Mouse (Mus musculus) neural tube, embryonic 14.5 days (tissue): Measurements from ENCODE around the gene Tdp1. TPM values are rescaled to one million over a fixed set of nuclear protein-coding genes. Genes with fewer than 3 reads are reported as not detected.
A peak's percentile ranks its signal among the peaks of the same experiment; 100 is the strongest.

Experiments used
- ATAC-seq: fragments of 200-750 bp; cut with Nextera tagmentation; 2 replicates; pipeline ENCODE4 v1.8.0; 2017; ENCODE audit warnings: low read depth, mild to moderate bottlenecking, moderate TSS enrichment, moderate library complexity
- H3K27ac ChIP-seq: fragments of 300-500 bp; sonication (generic); 2 replicates; pipeline ENCODE4 v1.5.1; 2014; ENCODE audit warnings: low read depth, mild to moderate bottlenecking, control low read depth, low read length, moderate library complexity, mixed read lengths
- H3K27me3 ChIP-seq: fragments of 300-500 bp; sonication (generic); 2 replicates; pipeline ENCODE4 v1.6.1; 2014; ENCODE audit warnings: low read length; ENCODE audit not compliant: control insufficient read depth, insufficient read depth
- H3K36me3 ChIP-seq: fragments of 300-500 bp; sonication (generic); 2 replicates; pipeline ENCODE4 v1.6.1; 2014; ENCODE audit warnings: low read length, mixed read lengths; ENCODE audit not compliant: control insufficient read depth, insufficient read depth
- H3K4me1 ChIP-seq: fragments of 300-500 bp; sonication (generic); 2 replicates; pipeline ENCODE4 v1.6.1; 2014; ENCODE audit warnings: low read length; ENCODE audit not compliant: control insufficient read depth, insufficient read depth
- H3K4me2 ChIP-seq: fragments of 300-500 bp; sonication (generic); 2 replicates; pipeline ENCODE4 v1.6.1; 2014; ENCODE audit warnings: mild to moderate bottlenecking, low read depth, low read length, control low read depth
- H3K4me3 ChIP-seq: fragments of 300-500 bp; sonication (generic); 2 replicates; pipeline ENCODE4 v1.5.1; 2014; ENCODE audit warnings: low read depth, low read length, control low read depth, mixed read lengths
- H3K9ac ChIP-seq: fragments of 300-500 bp; sonication (generic); replicated peaks from 2 replicates; pipeline ENCODE4 v1.6.1; 2014; ENCODE audit warnings: low read depth, mild to moderate bottlenecking, control low read depth, low read length, mixed read lengths
- H3K9me3 ChIP-seq: fragments of 300-500 bp; sonication (generic); 2 replicates; pipeline ENCODE4 v1.6.1; 2016; ENCODE audit warnings: low read length; ENCODE audit not compliant: control insufficient read depth
- WGBS: fragments of 180-500 bp; shearing (Covaris S2); extraction: QIAGEN DNeasy Blood & Tissue Kit; methylation state at CpG from one replicate; pipeline ENCODE4 v1.1.7; 2014; 5-methylcytosine and 5-hydroxymethylcytosine counted together
- polyA plus RNA-seq: library from polyadenylated mRNA; unstranded; fragments of >200 nt; fragmentation: Nextera tagmentation; extraction: Ambion mirVana; gene quantifications from 2 replicates; pipeline ENCODE4 v1.2.1, GENCODE M21; 2014

The Tdp1 gene
- polyA plus RNA-seq, 1 experiment from 2014 or later, result 42.8 TPM

DNA sequence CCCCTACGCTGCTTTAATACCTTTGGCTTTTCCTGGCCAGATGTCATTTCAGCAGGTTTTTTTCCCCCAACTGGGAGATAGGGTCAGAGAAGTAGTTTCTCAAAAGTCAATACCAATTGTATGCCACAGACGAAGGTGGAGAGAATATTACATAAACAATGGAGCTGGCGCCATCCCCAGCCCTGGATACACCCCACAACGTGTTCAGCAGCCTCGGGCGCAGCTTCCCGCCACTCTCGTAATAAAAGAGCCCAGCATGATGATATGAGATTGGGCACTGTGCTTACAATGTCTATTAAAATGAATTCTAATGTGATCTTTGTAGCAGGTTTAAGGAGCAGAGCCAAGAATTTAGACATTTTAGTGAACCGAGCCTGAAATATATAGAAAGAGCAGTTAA lies 28.3 kb upstream of the Tdp1 start:
- Histone ChIP-seq H3K9ac (no peak overlapping the region), H3K9me3 (no peaks in the 10 kb centered on the region), H3K36me3 (no peaks in the 10 kb centered on the region), H3K4me2 (no peak overlapping the region), H3K27me3 (no peaks in the 10 kb centered on the region), H3K4me1 (peaks cover 3% of the 10 kb centered on the region; the same call in 1 of the 2 replicates), H3K27ac (no peak overlapping the region), H3K4me3 (no peak overlapping the region)
- WGBS, result 49% methylated on average over 9 of the region's 9 CpGs
- no peak for ATAC-seq

GRCm38 (mm10) chr12:99858664-99859063 lies 25.7 kb upstream of the Tdp1 start:
- Histone ChIP-seq H3K9ac (no peak overlapping the region), H3K4me1 (no peaks in the 10 kb centered on the region), H3K9me3 (no peaks in the 10 kb centered on the region), H3K4me2 (no peak overlapping the region), H3K27me3 (no peaks in the 10 kb centered on the region), H3K27ac (no peak overlapping the region), H3K36me3 (no peaks in the 10 kb centered on the region), H3K4me3 (no peak overlapping the region)
- WGBS, result 94% methylated on average over 5 of the region's 5 CpGs
- ATAC-seq, result no peak

- Histone ChIP-seq H3K4me3 (no peak overlapping the region), H3K4me2 (no peak overlapping the region), H3K9me3 (no peaks in the 10 kb centered on the region), H3K27me3 (no peaks in the 10 kb centered on the region), H3K36me3 (no peaks in the 10 kb centered on the region), H3K9ac (no peak overlapping the region), H3K4me1 (no peaks in the 10 kb centered on the region), H3K27ac (no peak overlapping the region)
- WGBS, result 84% methylated on average over 3 of the region's 3 CpGs
- ATAC-seq, result no peak
These were observed 24.8 kb upstream of the Tdp1 start for GRCm38 (mm10) chr12:99859391-99860100.

DNA sequence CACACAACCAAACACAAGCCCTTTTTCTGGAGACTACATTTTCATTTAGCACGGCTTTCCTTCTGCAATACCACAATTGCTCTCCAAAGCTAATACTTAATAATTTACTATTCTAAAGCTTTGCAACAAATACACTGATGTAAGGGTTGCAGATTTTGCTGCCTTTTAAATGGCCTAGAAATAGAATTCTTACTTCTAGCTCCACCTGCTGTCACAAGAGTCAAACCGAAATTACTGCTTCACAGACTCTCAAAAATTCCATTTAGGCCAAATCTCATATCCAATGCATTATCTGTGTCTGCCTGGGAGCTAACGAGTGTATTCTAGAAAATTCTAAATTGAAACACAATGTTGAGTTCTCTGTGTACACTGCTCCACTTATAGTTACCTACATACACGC lies 23.3 kb upstream of the Tdp1 start:
- H3K36me3 ChIP-seq, result no peaks in the 10 kb centered on the region
- H3K4me3 ChIP-seq, result no peak overlapping the region
- no peak overlapping the region for H3K9ac ChIP-seq
- H3K27me3 ChIP-seq, result no peaks in the 10 kb centered on the region
- no peak for ATAC-seq
- H3K4me1 ChIP-seq, result no peaks in the 10 kb centered on the region
- WGBS, result 83% methylated on average over 4 of the region's 4 CpGs
- H3K4me2 ChIP-seq, result no peak overlapping the region
- no peaks in the 10 kb centered on the region for H3K9me3 ChIP-seq
- no peak overlapping the region for H3K27ac ChIP-seq

DNA sequence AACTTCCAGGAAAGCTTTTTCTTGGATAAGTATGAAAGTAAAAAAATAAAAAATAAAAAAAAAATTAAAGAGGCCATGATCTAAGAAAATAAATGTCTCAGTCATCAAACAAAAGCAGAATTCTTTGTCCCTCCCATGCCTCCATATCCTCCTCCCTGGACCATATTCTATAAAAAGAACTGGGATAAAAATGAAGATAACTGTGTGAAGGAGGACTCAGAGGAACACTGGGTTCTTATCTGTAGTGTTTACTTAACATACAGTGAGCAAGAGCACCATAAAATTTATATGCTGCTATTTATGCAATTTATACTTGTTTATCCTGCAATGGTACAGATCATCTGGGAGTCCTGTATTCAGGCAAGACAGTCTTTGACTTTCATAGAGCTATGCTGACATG lies 19.7 kb upstream of the Tdp1 start:
- ATAC-seq, result no peak
- no peaks in the 10 kb centered on the region for H3K27me3 ChIP-seq
- no peak overlapping the region for H3K27ac ChIP-seq
- H3K36me3 ChIP-seq, result no peaks in the 10 kb centered on the region
- H3K9ac ChIP-seq, result no peak overlapping the region
- H3K4me2 ChIP-seq, result no peak overlapping the region
- H3K9me3 ChIP-seq, result no peaks in the 10 kb centered on the region
- no peak overlapping the region for H3K4me3 ChIP-seq
- no peaks in the 10 kb centered on the region for H3K4me1 ChIP-seq

- Histone ChIP-seq H3K27me3 (no peaks in the 10 kb centered on the region), H3K9me3 (no peaks in the 10 kb centered on the region), H3K36me3 (no peaks in the 10 kb centered on the region), H3K9ac (no peak overlapping the region), H3K4me1 (no peaks in the 10 kb centered on the region), H3K27ac (no peak overlapping the region), H3K4me2 (no peak overlapping the region), H3K4me3 (no peak overlapping the region)
- no peak for ATAC-seq
- 91% methylated on average over 1 of the region's 1 CpGs for WGBS
These were observed 15.5 kb upstream of the Tdp1 start for GRCm38 (mm10) chr12:99868821-99869220.

GRCm38 (mm10) chr12:99873443-99873842 lies 10.9 kb upstream of the Tdp1 start:
- no peak for ATAC-seq
- Histone ChIP-seq H3K27ac (no peak overlapping the region), H3K27me3 (no peaks in the 10 kb centered on the region), H3K9me3 (no peaks in the 10 kb centered on the region), H3K4me3 (no peak overlapping the region), H3K4me1 (no peaks in the 10 kb centered on the region), H3K4me2 (no peak overlapping the region), H3K36me3 (no peaks in the 10 kb centered on the region), H3K9ac (no peak overlapping the region)
- 54% methylated on average over 3 of the region's 3 CpGs for WGBS

DNA sequence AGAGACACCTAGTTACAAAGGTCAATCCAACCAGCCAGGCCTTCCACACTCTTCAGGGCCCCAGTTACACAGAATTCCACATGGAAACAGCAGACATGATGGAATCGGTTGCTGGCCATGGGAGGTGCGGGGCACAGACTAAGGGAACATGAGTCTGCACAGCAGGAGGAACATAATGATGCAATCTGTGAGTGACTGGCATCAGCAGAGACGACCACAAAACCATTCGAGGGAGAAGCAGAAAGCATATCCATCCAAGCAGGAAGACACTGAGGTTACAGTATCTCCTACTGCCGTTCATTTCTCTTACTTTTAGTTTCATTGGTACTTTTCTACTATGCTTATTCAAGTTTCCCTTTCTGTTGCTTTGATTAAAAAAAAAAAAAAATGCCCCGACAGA lies 9.7 kb upstream of the Tdp1 start:
- no peaks in the 10 kb centered on the region for H3K4me1 ChIP-seq
- H3K36me3 ChIP-seq, result no peaks in the 10 kb centered on the region
- H3K27ac ChIP-seq, result no peak overlapping the region
- H3K27me3 ChIP-seq, result no peaks in the 10 kb centered on the region
- 85% methylated on average over 6 of the region's 6 CpGs for WGBS
- H3K9ac ChIP-seq, result no peak overlapping the region
- no peaks in the 10 kb centered on the region for H3K9me3 ChIP-seq
- no peak for ATAC-seq
- H3K4me2 ChIP-seq, result no peak overlapping the region
- no peak overlapping the region for H3K4me3 ChIP-seq

GRCm38 (mm10) chr12:99883000-99883712 lies 1.2 kb upstream of the Tdp1 start:
- peak overlapping the region; percentile 95 for H3K4me2 ChIP-seq
- 0 out of 2 replicates have a peak overlapping the region, but pooled peaks have one; percentile 41 for H3K9ac ChIP-seq
- under 1% methylated on average over 35 of the region's 38 CpGs for WGBS
- peak overlapping the region; percentile 71; the same call in 1 of the 2 replicates for H3K27ac ChIP-seq
- no peaks in the 10 kb centered on the region for H3K27me3 ChIP-seq
- peak overlapping the region; percentile 88 for H3K4me3 ChIP-seq
- H3K9me3 ChIP-seq, result no peaks in the 10 kb centered on the region
- 0 out of 2 replicates have a peak, but pooled peaks cover 9% of the 10 kb centered on the region for H3K4me1 ChIP-seq
- no peaks in the 10 kb centered on the region for H3K36me3 ChIP-seq
- ATAC-seq, result peak; percentile 93
